Mouse (Mus musculus) hindbrain, embryonic 13.5 days (tissue): ENCODE data around the gene Mettl25. TPM values are rescaled to one million over a fixed set of nuclear protein-coding genes. Genes with fewer than 3 reads are reported as not detected.

ENCODE experiments used
- ATAC-seq: fragments of 200-750 bp; cut with Nextera tagmentation; 2 replicates; pipeline ENCODE4 v1.8.0; 2017; ENCODE audit warnings: moderate TSS enrichment; ENCODE audit not compliant: low FRiP score
- H3K27ac ChIP-seq: fragments of 300-500 bp; sonication (generic); 2 replicates; pipeline ENCODE4 v1.5.1; 2015; ENCODE audit warnings: inconsistent platforms, mild to moderate bottlenecking, moderate library complexity
- H3K27me3 ChIP-seq: fragments of 300-500 bp; sonication (generic); 2 replicates; pipeline ENCODE4 v1.6.1; 2015; ENCODE audit warnings: mild to moderate bottlenecking, inconsistent platforms
- H3K36me3 ChIP-seq: fragments of 300-500 bp; sonication (generic); 2 replicates; pipeline ENCODE4 v1.6.1; 2015; ENCODE audit warnings: mild to moderate bottlenecking, inconsistent platforms
- H3K4me1 ChIP-seq: fragments of 300-500 bp; sonication (generic); replicated peaks from 2 replicates; pipeline ENCODE4 v1.6.1; 2015; ENCODE audit warnings: inconsistent platforms
- H3K4me2 ChIP-seq: fragments of 300-500 bp; sonication (generic); 2 replicates; pipeline ENCODE4 v1.6.1; 2015; ENCODE audit warnings: inconsistent platforms, mild to moderate bottlenecking, moderate library complexity
- H3K4me3 ChIP-seq: fragments of 300-500 bp; sonication (generic); 2 replicates; pipeline ENCODE4 v1.5.1; 2015; ENCODE audit warnings: mild to moderate bottlenecking, inconsistent platforms
- H3K9ac ChIP-seq: fragments of 300-500 bp; sonication (generic); 2 replicates; pipeline ENCODE4 v1.6.1; 2015; ENCODE audit warnings: mild to moderate bottlenecking, inconsistent platforms
- H3K9me3 ChIP-seq: fragments of 300-500 bp; sonication (generic); 2 replicates; pipeline ENCODE4 v1.6.1; 2016; ENCODE audit warnings: inconsistent platforms
- WGBS: fragments of 180-500 bp; shearing (Covaris S2); methylation state at CpG from one replicate; pipeline ENCODE4 v1.1.7; 2015; 5-methylcytosine and 5-hydroxymethylcytosine counted together
- polyA plus RNA-seq: library from polyadenylated mRNA; unstranded; fragments of >200 nt; fragmentation: Nextera tagmentation; extraction: Ambion mirVana; gene quantifications from 2 replicates; pipeline ENCODE4 v1.2.1, GENCODE M21; 2015

Mettl25 gene
- polyA plus RNA-seq, 1 experiment from 2014 or later, result 14.5 TPM

GRCm38 (mm10) chr10:105727798-105728197 lies 113.4 kb downstream of the Mettl25 start:
- no peaks in the 10 kb centered on the region for H3K9me3 ChIP-seq
- WGBS, result 61% methylated on average over 2 of the region's 2 CpGs
- no peaks in the 10 kb centered on the region for H3K27me3 ChIP-seq
- H3K27ac ChIP-seq, result no peak overlapping the region
- no peak overlapping the region for H3K4me3 ChIP-seq
- no peak overlapping the region for H3K9ac ChIP-seq
- ATAC-seq, result no peak
- H3K4me2 ChIP-seq, result no peak overlapping the region
- H3K36me3 ChIP-seq, result no peaks in the 10 kb centered on the region
- H3K4me1 ChIP-seq, result no peaks in the 10 kb centered on the region

DNA sequence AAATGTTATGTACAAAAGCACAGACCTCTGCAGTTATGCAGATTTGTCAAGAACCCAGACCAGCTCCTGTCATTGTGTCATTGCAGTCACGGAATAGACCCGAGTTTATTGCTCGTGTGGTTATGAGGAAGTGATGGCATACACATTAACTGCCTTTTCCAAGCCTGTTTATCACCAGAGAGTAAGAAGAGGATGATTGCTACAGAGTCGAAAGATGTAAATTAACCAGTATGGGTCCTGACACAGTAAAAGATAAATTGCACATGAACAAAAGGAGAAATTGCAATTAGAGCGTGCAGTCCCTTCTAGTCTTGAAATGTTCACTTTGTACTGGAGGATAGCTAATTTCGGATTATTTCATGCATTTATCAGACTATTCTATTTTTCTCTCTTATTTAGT lies 113.8 kb downstream of the Mettl25 start:
- Histone ChIP-seq H3K27me3 (no peaks in the 10 kb centered on the region), H3K4me2 (no peak overlapping the region), H3K9me3 (no peaks in the 10 kb centered on the region), H3K27ac (no peak overlapping the region), H3K9ac (no peak overlapping the region), H3K4me1 (no peaks in the 10 kb centered on the region), H3K36me3 (no peaks in the 10 kb centered on the region), H3K4me3 (no peak overlapping the region)
- 46% methylated on average over 6 of the region's 6 CpGs for WGBS
- no peak for ATAC-seq

- H3K4me1 ChIP-seq, result no peaks in the 10 kb centered on the region
- H3K27ac ChIP-seq, result no peak overlapping the region
- H3K36me3 ChIP-seq, result no peaks in the 10 kb centered on the region
- no peak overlapping the region for H3K4me3 ChIP-seq
- H3K9me3 ChIP-seq, result no peaks in the 10 kb centered on the region
- H3K27me3 ChIP-seq, result no peaks in the 10 kb centered on the region
- 9% methylated on average over 6 of the region's 6 CpGs for WGBS
- no peak overlapping the region for H3K9ac ChIP-seq
- no peak overlapping the region for H3K4me2 ChIP-seq
- ATAC-seq, result no peak
These were observed 126.3 kb downstream of the Mettl25 start for GRCm38 (mm10) chr10:105714844-105715243.

DNA sequence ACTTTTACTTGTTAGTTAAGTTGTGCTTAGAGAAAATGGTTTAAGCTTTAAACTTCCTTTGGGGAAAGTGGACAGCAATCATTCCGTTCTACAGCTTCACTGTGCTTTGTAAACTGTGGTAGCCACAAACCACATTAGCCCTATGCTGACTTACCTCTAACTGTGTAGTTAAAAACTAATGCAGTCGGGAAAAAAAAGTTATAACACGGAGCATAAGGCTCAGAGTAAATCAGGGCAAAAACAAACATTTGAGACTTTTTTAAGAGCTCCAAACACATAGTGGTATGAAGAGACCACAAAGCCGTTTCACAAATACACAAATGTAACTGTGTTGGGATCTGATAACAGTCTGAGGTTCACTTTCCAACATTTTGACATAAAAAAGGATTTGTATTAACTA lies 126.8 kb downstream of the Mettl25 start:
- Histone ChIP-seq H3K4me1 (no peaks in the 10 kb centered on the region), H3K27ac (no peak overlapping the region), H3K4me2 (no peak overlapping the region), H3K4me3 (no peak overlapping the region), H3K36me3 (no peaks in the 10 kb centered on the region), H3K27me3 (no peaks in the 10 kb centered on the region), H3K9me3 (no peaks in the 10 kb centered on the region), H3K9ac (no peak overlapping the region)
- no peak for ATAC-seq
- 66% methylated on average over 4 of the region's 4 CpGs for WGBS

DNA sequence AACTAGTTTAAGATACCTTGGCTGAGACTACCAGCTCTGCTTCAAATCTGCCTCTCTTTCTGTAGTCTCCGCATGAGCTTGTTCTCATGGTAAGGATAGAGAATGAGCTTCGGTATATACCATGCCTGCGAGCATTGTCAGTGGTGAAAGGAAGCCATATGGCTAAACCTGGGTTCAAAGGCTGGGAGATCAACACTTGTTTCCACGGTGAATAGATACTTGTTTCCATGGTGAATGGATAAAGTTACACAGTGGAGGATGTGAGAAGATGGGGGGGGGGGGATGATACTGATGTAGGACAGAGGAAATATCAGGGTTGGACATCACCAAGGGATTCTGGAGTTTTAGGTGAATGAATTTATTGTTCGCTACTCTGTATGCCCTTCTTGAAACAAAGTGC lies 128.0 kb downstream of the Mettl25 start:
- Histone ChIP-seq H3K9me3 (no peaks in the 10 kb centered on the region), H3K4me3 (no peak overlapping the region), H3K4me1 (no peaks in the 10 kb centered on the region), H3K27me3 (no peaks in the 10 kb centered on the region), H3K9ac (no peak overlapping the region), H3K27ac (no peak overlapping the region), H3K36me3 (no peaks in the 10 kb centered on the region), H3K4me2 (no peak overlapping the region)
- no peak for ATAC-seq
- WGBS, result 35% methylated on average over 5 of the region's 5 CpGs

Other genes starting within 250 kb of the Mettl25 start
- 48.1 and 50.2 TPM in 2 replicates for gene Ccdc59, start 313 bp downstream of the Mettl25 start, polyA plus RNA-seq